Mouse (Mus musculus): ENCODE measurements at regions not wholly inside any gene's neighbourhood (a gene's known extent, or its start where the extent isn't known, plus 50 kb on each side); places are given as distances from the start of the nearest gene placed in this dataset.

GRCm38 (mm10) chr8:91988866-91989633, 187.2 kb upstream of the Irx3 start:
- Histone ChIP-seq H3K9ac (no peak overlapping the region), H3K4me2 (no peak overlapping the region), H3K36me3 (replicated peaks) (no peaks in the 10 kb centered on the region), H3K27ac (no peak overlapping the region), H3K27me3 (replicated peaks) (peaks cover 5% of the 10 kb centered on the region; the same call in 1 of the 2 replicates), H3K4me3 (no peak overlapping the region), H3K9me3 (no peaks in the 10 kb centered on the region; the same call in 1 of the 2 replicates), H3K4me1 (peaks cover 42% of the 10 kb centered on the region)
- ATAC-seq (replicated peaks) = no peak
- WGBS = 76% methylated on average over 11 of the region's 11 CpGs

DNA sequence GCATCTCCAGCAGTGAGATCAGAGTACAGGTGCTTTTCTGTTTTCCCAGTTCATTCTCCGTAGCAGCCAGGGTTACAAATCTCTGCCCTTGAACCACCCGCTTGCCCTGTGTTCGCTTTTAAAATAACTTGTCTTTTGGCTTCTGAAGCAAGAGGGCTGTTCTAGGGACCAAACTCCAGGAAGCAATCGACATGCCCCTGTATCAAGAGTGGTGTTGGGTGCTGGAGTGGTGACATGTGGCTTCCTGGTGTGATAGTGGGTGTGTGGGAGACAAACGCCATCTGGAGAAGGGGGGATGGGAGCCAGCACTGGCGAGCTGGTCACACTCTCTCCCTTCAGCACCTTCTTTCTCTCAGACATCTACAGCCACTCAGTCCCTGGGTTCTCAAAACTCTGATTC, 186.0 kb upstream of the Irx3 start:
- H3K9ac ChIP-seq = no peak overlapping the region
- H3K27me3 ChIP-seq (replicated peaks) = peaks cover 5% of the 10 kb centered on the region; the same call in 1 of the 2 replicates
- no peak for ATAC-seq (replicated peaks)
- WGBS = 83% methylated on average over 6 of the region's 6 CpGs
- H3K4me3 ChIP-seq = no peak overlapping the region
- H3K4me2 ChIP-seq = no peak overlapping the region
- H3K27ac ChIP-seq = no peak overlapping the region
- peaks cover 32% of the 10 kb centered on the region for H3K4me1 ChIP-seq
- no peaks in the 10 kb centered on the region for H3K36me3 ChIP-seq (replicated peaks)
- H3K9me3 ChIP-seq = no peaks in the 10 kb centered on the region; the same call in 1 of the 2 replicates

GRCm38 (mm10) chr8:91983171-91983570, 181.3 kb upstream of the Irx3 start:
- WGBS = 90% methylated on average over 2 of the region's 2 CpGs
- ATAC-seq (replicated peaks) = no peak

GRCm38 (mm10) chr8:91976900-91977585, 175.2 kb upstream of the Irx3 start:
- no peaks in the 10 kb centered on the region; the same call in 1 of the 2 replicates for H3K27me3 ChIP-seq (replicated peaks)
- H3K4me2 ChIP-seq = no peak overlapping the region
- no peak for ATAC-seq (replicated peaks)
- H3K9me3 ChIP-seq = no peaks in the 10 kb centered on the region
- peaks cover 10% of the 10 kb centered on the region for H3K4me1 ChIP-seq
- WGBS = 56% methylated on average over 9 of the region's 9 CpGs
- no peak overlapping the region for H3K9ac ChIP-seq
- H3K4me3 ChIP-seq = no peak overlapping the region
- H3K36me3 ChIP-seq (replicated peaks) = no peaks in the 10 kb centered on the region
- H3K27ac ChIP-seq = no peak overlapping the region

More at GRCm38 (mm10) chr8:91983171-91983570, 181.3 kb upstream of the Irx3 start:
- Histone ChIP-seq H3K4me3 (no peak overlapping the region), H3K27me3 (replicated peaks) (peaks cover 5% of the 10 kb centered on the region; the same call in 1 of the 2 replicates), H3K27ac (no peak overlapping the region), H3K9ac (no peak overlapping the region), H3K9me3 (no peaks in the 10 kb centered on the region; the same call in 1 of the 2 replicates), H3K4me1 (no peaks in the 10 kb centered on the region), H3K36me3 (replicated peaks) (no peaks in the 10 kb centered on the region), H3K4me2 (no peak overlapping the region)

DNA sequence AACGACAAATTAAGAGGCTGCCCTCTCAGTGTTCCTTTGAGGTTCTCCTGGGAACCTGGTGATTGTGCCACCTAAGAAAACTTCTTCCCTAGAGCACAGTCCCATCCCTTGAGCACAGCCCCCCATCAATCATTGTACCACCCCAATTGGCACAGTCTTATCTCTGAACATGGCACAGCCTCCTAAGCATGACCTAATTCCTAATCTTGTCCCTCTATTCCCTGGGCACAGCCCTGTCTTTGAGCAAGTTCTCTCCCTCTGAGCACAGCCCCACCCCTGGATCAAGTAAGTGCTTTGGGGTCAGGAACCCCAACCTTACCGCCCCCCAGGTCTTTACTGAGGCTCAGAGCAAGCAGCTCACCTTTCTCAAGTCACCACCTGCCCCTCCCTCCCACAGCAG, 173.6 kb upstream of the Irx3 start:
- Histone ChIP-seq H3K4me3 (no peak overlapping the region), H3K27me3 (replicated peaks) (no peaks in the 10 kb centered on the region; the same call in 1 of the 2 replicates), H3K4me1 (peaks cover 10% of the 10 kb centered on the region), H3K4me2 (no peak overlapping the region), H3K36me3 (replicated peaks) (no peaks in the 10 kb centered on the region), H3K9me3 (no peaks in the 10 kb centered on the region), H3K27ac (no peak overlapping the region), H3K9ac (no peak overlapping the region)
- ATAC-seq (replicated peaks) = no peak
- 90% methylated on average over 2 of the region's 2 CpGs for WGBS

DNA sequence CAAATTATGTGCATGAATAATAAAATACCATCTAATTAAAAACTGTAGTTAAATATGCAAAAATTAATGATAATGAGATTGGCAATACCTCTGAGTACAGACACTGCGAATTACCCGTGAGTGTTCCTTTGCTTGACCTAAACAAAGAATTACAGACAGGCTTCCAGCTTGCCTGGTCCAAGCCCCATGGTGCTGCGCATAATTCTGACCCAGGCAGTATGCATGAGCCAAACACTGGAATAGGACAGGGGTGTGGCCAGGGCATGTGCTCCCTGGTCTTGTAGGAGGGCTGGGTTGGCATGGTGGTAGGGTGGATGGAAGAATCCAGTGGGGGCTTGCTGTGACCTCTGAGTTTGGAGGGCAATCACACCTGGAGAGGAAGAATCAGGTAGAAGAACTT, 172.8 kb upstream of the Irx3 start:
- H3K9ac ChIP-seq = no peak overlapping the region
- H3K4me1 ChIP-seq = peaks cover 10% of the 10 kb centered on the region
- H3K4me3 ChIP-seq = no peak overlapping the region
- H3K9me3 ChIP-seq = no peaks in the 10 kb centered on the region
- H3K4me2 ChIP-seq = 0 out of 2 replicates have a peak overlapping the region, but pooled peaks have one; percentile 1
- peak; percentile 76 for ATAC-seq (replicated peaks)
- no peaks in the 10 kb centered on the region for H3K36me3 ChIP-seq (replicated peaks)
- H3K27me3 ChIP-seq (replicated peaks) = no peaks in the 10 kb centered on the region; the same call in 1 of the 2 replicates
- 50% methylated on average over 3 of the region's 3 CpGs for WGBS
- peak overlapping the region; percentile 36; the same call in 1 of the 2 replicates for H3K27ac ChIP-seq

DNA sequence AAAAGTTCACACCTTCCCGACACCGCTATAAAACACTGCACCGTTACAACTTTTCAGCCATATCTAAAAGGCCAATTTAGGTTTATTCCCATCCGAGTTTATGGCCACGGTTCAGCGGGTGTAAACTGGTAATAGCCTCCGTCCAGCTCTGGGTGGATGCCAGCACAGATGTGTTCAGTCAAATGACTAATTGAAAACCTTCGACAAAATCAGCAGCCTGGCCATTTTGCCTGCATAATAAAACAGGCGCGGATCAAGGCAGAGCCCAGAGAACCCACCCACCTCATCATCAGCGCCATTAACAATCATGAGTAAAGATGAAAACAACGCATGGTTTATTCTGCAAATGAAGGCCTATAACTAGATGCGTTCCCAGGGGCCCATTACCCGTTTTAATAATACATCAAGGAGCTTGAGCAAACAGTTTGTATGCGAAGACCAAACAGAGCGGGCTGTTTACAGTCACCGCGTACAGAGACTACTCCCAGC, 172.1 kb upstream of the Irx3 start:
- H3K4me3 ChIP-seq = no peak overlapping the region
- 32% methylated on average over 18 of the region's 18 CpGs for WGBS
- H3K36me3 ChIP-seq (replicated peaks) = no peaks in the 10 kb centered on the region
- ATAC-seq (replicated peaks) = peak; percentile 72
- H3K4me2 ChIP-seq = 0 out of 2 replicates have a peak overlapping the region, but pooled peaks have one; percentile 1
- no peaks in the 10 kb centered on the region for H3K9me3 ChIP-seq
- H3K27me3 ChIP-seq (replicated peaks) = no peaks in the 10 kb centered on the region; the same call in 1 of the 2 replicates
- H3K27ac ChIP-seq = 0 out of 2 replicates have a peak overlapping the region, but pooled peaks have one; percentile 36
- peaks cover 10% of the 10 kb centered on the region for H3K4me1 ChIP-seq
- H3K9ac ChIP-seq = no peak overlapping the region

DNA sequence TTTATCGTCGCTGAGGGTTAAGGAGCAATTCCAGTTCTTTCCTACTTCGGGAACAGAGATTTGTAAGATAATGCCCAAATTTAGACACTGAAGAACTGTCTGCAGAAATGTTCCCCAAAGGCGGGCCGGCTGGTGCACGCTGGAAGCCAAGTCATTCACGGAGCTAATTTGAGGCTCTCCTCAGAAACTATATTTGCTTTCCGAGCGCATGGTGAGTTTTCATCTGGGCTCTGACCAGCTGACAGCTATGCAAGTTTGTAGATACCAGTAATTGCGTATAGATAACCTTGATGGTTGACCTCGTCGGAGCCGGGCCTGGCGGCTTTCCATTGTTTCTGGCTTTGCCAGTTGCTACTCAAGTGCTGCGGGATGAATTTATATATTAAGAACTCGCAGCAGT, 165.5 kb upstream of the Irx3 start:
- H3K4me2 ChIP-seq = 0 out of 2 replicates have a peak overlapping the region, but pooled peaks have one; percentile 6
- H3K9me3 ChIP-seq = no peaks in the 10 kb centered on the region
- H3K4me3 ChIP-seq = no peak overlapping the region
- H3K4me1 ChIP-seq = peaks cover 13% of the 10 kb centered on the region
- H3K36me3 ChIP-seq (replicated peaks) = no peaks in the 10 kb centered on the region
- WGBS = 60% methylated on average over 16 of the region's 16 CpGs
- H3K27ac ChIP-seq = no peak overlapping the region
- H3K27me3 ChIP-seq (replicated peaks) = no peaks in the 10 kb centered on the region
- H3K9ac ChIP-seq = no peak overlapping the region
- ATAC-seq (replicated peaks) = no peak

DNA sequence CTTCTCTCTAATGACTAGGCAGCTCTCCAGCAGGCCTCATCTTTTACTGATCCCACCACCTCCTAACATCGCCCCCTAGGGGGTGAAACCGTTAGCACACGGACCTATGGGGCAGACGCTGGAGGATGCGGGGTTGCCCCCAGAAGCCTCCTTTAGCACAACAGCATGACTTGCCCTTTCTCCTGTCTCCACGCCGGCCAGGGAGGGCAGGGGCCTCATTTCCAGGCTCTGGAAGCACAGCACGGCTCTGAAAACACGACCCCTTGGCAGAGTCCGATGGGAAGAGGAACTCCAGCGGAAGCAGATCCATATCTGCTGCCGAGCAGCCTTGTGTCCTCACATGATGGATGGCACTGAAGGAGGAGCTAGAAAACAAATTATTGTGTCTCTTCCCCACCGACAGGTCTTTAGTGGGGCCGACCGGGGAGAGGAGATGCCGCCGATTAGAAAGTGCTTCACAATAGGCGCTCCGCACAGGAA, 165.1 kb upstream of the Irx3 start:
- Histone ChIP-seq H3K9ac (no peak overlapping the region), H3K9me3 (no peaks in the 10 kb centered on the region), H3K4me3 (no peak overlapping the region), H3K4me1 (peaks cover 13% of the 10 kb centered on the region), H3K36me3 (replicated peaks) (no peaks in the 10 kb centered on the region), H3K27ac (no peak overlapping the region), H3K27me3 (replicated peaks) (no peaks in the 10 kb centered on the region), H3K4me2 (0 out of 2 replicates have a peak overlapping the region, but pooled peaks have one; percentile 6)
- WGBS = 64% methylated on average over 19 of the region's 19 CpGs
- ATAC-seq (replicated peaks) = no peak

DNA sequence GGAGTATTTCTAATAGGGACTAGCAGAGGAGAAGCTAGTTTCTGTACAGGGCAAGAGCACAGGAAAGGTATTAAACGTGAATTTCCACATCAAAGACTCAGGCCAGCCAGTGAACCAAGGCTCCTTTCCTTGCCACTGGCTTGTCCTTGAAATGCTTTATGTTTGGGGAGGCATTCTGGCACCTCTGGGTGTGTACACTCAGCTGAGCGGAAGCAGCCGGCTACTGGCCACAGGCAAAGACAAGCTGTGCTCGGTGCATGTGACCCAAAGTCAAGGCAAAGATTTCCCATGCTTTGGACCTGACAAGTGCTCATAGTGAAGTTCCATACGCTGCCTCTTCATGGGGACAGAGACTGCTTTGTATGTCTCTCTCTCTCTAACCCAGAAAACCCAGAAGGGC, 159.8 kb upstream of the Irx3 start:
- Histone ChIP-seq H3K27me3 (replicated peaks) (no peaks in the 10 kb centered on the region), H3K27ac (no peak overlapping the region), H3K4me2 (no peak overlapping the region), H3K9me3 (no peaks in the 10 kb centered on the region), H3K36me3 (replicated peaks) (no peaks in the 10 kb centered on the region), H3K4me1 (peaks cover under 1% of the 10 kb centered on the region; the same call in 1 of the 2 replicates), H3K4me3 (no peak overlapping the region), H3K9ac (no peak overlapping the region)
- whole genome bisulfite sequencing = 83% methylated on average over 5 of the region's 5 CpGs
- no peak for ATAC-seq (replicated peaks)

DNA sequence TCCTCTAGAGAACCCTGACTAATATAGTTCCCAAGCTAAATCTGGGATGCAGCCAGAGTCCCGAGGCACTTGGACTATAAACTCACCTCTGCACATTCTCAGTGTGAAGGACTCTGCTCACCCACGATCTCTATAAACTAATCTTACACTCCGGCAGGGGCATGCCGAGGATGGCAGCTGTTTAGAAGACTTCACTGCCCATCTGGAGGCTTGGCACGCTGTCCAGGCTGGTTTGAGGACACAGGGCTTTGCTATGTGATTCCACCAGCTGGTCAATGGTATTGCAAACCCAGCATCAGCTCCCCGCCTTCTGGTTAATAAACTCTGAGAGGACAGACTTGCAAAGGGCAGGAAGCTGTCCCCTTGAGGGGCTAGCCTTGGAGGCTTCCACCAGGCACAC, 153.3 kb upstream of the Irx3 start:
- H3K9ac ChIP-seq = no peak overlapping the region
- no peaks in the 10 kb centered on the region for H3K9me3 ChIP-seq
- no peaks in the 10 kb centered on the region for H3K4me1 ChIP-seq
- no peaks in the 10 kb centered on the region for H3K27me3 ChIP-seq (replicated peaks)
- H3K4me2 ChIP-seq = no peak overlapping the region
- WGBS = 79% methylated on average over 6 of the region's 6 CpGs
- ATAC-seq (replicated peaks) = no peak
- no peaks in the 10 kb centered on the region for H3K36me3 ChIP-seq (replicated peaks)
- H3K27ac ChIP-seq = no peak overlapping the region
- no peak overlapping the region for H3K4me3 ChIP-seq

GRCm38 (mm10) chr8:91952981-91953380, 151.1 kb upstream of the Irx3 start:
- no peak overlapping the region for H3K4me2 ChIP-seq
- no peak overlapping the region for H3K27ac ChIP-seq
- no peaks in the 10 kb centered on the region for H3K27me3 ChIP-seq (replicated peaks)
- no peak overlapping the region for H3K9ac ChIP-seq
- no peak for ATAC-seq (replicated peaks)
- H3K9me3 ChIP-seq = no peaks in the 10 kb centered on the region
- H3K4me3 ChIP-seq = no peak overlapping the region
- H3K4me1 ChIP-seq = peaks cover 7% of the 10 kb centered on the region; the same call in 1 of the 2 replicates
- WGBS = 87% methylated on average over 4 of the region's 4 CpGs
- no peaks in the 10 kb centered on the region for H3K36me3 ChIP-seq (replicated peaks)

Data from midbrain, embryonic 15.5 days (tissue).